Mouse (Mus musculus): ENCODE data around the gene Foxo4.

Gene Foxo4

GRCm38 (mm10) chrX:101253952-101254729, at the start of gene Foxo4:
TSS of gene Foxo4 (plus strand) at chrX:101254528.
- DNase-seq = peak; percentile 74 to 81

GRCm38 (mm10) chrX:101221834-101222795, 32.2 kb upstream of the Foxo4 start, which contains the start of gene Snx12:
TSS of gene Snx12 (minus strand) at chrX:101222563.
- peak; percentile 75 to 76 for DNase-seq

- no peak for DNase-seq
Measured at GRCm38 (mm10) chrX:101222796-101223162, 31.5 kb upstream of the Foxo4 start.

GRCm38 (mm10) chrX:101245011-101245410, 9.3 kb upstream of the Foxo4 start:
- no peak for DNase-seq

GRCm38 (mm10) chrX:101254740-101255139, 412 bp downstream of the Foxo4 start:
- no peak for DNase-seq

- DNase-seq = peak; percentile 28 to 46
Measured at GRCm38 (mm10) chrX:101256603-101257002, 2.3 kb downstream of the Foxo4 start.

- no peak for DNase-seq
Measured at GRCm38 (mm10) chrX:101260441-101261325, 6.4 kb downstream of the Foxo4 start.

GRCm38 (mm10) chrX:101263892-101264291, 9.6 kb downstream of the Foxo4 start, which contains the start of gene Gm614:
TSS of gene Gm614 (minus strand) at chrX:101263992.
- no peak for DNase-seq

GRCm38 (mm10) chrX:101266631-101267030, 12.3 kb downstream of the Foxo4 start:
- DNase-seq = no peak

- DNase-seq = peak; percentile 34 to 35
Measured at GRCm38 (mm10) chrX:101268025-101268754, 13.9 kb downstream of the Foxo4 start, which contains the start of gene Il2rg. TSS of gene Il2rg (minus strand) at chrX:101268255.

GRCm38 (mm10) chrX:101268755-101269124, 14.4 kb downstream of the Foxo4 start, which contains the start of gene Gm20489:
TSS of gene Gm20489 (minus strand) at chrX:101269023.
- DNase-seq = no peak

- no peak for DNase-seq
Measured at GRCm38 (mm10) chrX:101273410-101273809, 19.1 kb downstream of the Foxo4 start.

- peak; percentile 87 to 89 for DNase-seq
Measured at GRCm38 (mm10) chrX:101273875-101274738, 19.8 kb downstream of the Foxo4 start, which contains the start of gene Med12. TSS of gene Med12 (plus strand) at chrX:101274030.

GRCm38 (mm10) chrX:101282813-101283212, 28.5 kb downstream of the Foxo4 start:
- DNase-seq = no peak

- peak; percentile 36 to 62 for DNase-seq
Measured at GRCm38 (mm10) chrX:101285534-101285933, 31.2 kb downstream of the Foxo4 start.

- no peak for DNase-seq
Measured at GRCm38 (mm10) chrX:101285953-101286670, 31.8 kb downstream of the Foxo4 start.

- no peak for DNase-seq
Measured at GRCm38 (mm10) chrX:101287543-101287942, 33.2 kb downstream of the Foxo4 start.

- no peak for DNase-seq
Measured at GRCm38 (mm10) chrX:101288432-101288831, 34.1 kb downstream of the Foxo4 start.

- DNase-seq = no peak
Measured at GRCm38 (mm10) chrX:101289037-101289436, 34.7 kb downstream of the Foxo4 start.

GRCm38 (mm10) chrX:101290111-101290510, 35.8 kb downstream of the Foxo4 start:
- no peak for DNase-seq
